Mouse (Mus musculus): ENCODE measurements around the gene Spcs3. TPM values are rescaled to one million over a fixed set of nuclear protein-coding genes. Genes with fewer than 3 reads are reported as not detected.
A peak's percentile ranks its signal among the peaks of the same experiment; 100 is the strongest.

Gene Spcs3
- 93.2 and 98.2 TPM in 2 replicates for polyA plus RNA-seq (2015; fragmentation: Nextera tagmentation; extraction: Ambion mirVana)

- Histone ChIP-seq H3K27me3 (no peaks in the 10 kb centered on the region), H3K4me1 (peaks cover 13% of the 10 kb centered on the region), H3K9me3 (no peaks in the 10 kb centered on the region), H3K9ac (peak within 1 kb of the TSS; percentile 92), H3K27ac (peak within 1 kb of the TSS; percentile 81), H3K4me3 (peak within 1 kb of the TSS; percentile 94), H3K36me3 (peaks cover 7% of the 10 kb centered on the region), H3K4me2 (replicated peaks) (peak within 1 kb of the TSS; percentile 72)
- peak; percentile 94 for ATAC-seq (ENCODE audit: low FRiP score, low read depth)
- WGBS: under 1% methylated on average over 78 of the region's 89 CpGs
These were observed at the start of gene Spcs3, which contains the start of gene Asb5 for GRCm38 (mm10) chr8:54529382-54530296. Gene Spcs3 (minus strand): TSS chr8:54529998. Gene Asb5 (plus strand): TSS chr8:54529580.

GRCm38 (mm10) chr8:54570618-54571609 is 41.1 kb upstream of the Spcs3 start:
- no peaks in the 10 kb centered on the region for H3K9me3 ChIP-seq
- no peak overlapping the region; the same call in 1 of the 2 replicates for H3K27ac ChIP-seq
- ATAC-seq (ENCODE audit: low FRiP score, low read depth): no peak
- H3K4me1 ChIP-seq: peaks cover 8% of the 10 kb centered on the region; the same call in 1 of the 2 replicates
- H3K36me3 ChIP-seq: no peaks in the 10 kb centered on the region
- no peak overlapping the region for H3K4me2 ChIP-seq (replicated peaks)
- H3K9ac ChIP-seq: no peak overlapping the region
- no peaks in the 10 kb centered on the region for H3K27me3 ChIP-seq
- no peak overlapping the region for H3K4me3 ChIP-seq
- 50% methylated on average over 15 of the region's 15 CpGs for WGBS

GRCm38 (mm10) chr8:54567168-54567567 is 37.4 kb upstream of the Spcs3 start:
- Histone ChIP-seq H3K27ac (no peak overlapping the region), H3K4me2 (replicated peaks) (no peak overlapping the region), H3K4me1 (peaks cover 8% of the 10 kb centered on the region; the same call in 1 of the 2 replicates), H3K9me3 (no peaks in the 10 kb centered on the region), H3K27me3 (no peaks in the 10 kb centered on the region), H3K4me3 (no peak overlapping the region), H3K9ac (no peak overlapping the region), H3K36me3 (no peaks in the 10 kb centered on the region)
- ATAC-seq (ENCODE audit: low FRiP score, low read depth): no peak
- WGBS: 78% methylated on average over 2 of the region's 2 CpGs

GRCm38 (mm10) chr8:54565603-54566260 is 35.9 kb upstream of the Spcs3 start:
- Histone ChIP-seq H3K4me2 (replicated peaks) (no peak overlapping the region), H3K36me3 (no peaks in the 10 kb centered on the region), H3K4me3 (no peak overlapping the region), H3K27me3 (no peaks in the 10 kb centered on the region), H3K4me1 (peaks cover 2% of the 10 kb centered on the region; the same call in 1 of the 2 replicates), H3K9ac (no peak overlapping the region), H3K27ac (no peak overlapping the region), H3K9me3 (no peaks in the 10 kb centered on the region)
- ATAC-seq (ENCODE audit: low FRiP score, low read depth): no peak
- 86% methylated on average over 7 of the region's 7 CpGs for WGBS

GRCm38 (mm10) chr8:54565181-54565580 is 35.4 kb upstream of the Spcs3 start:
- 82% methylated on average over 1 of the region's 1 CpGs for WGBS

GRCm38 (mm10) chr8:54562137-54562536 is 32.3 kb upstream of the Spcs3 start:
- Histone ChIP-seq H3K27me3 (no peaks in the 10 kb centered on the region), H3K9ac (no peak overlapping the region), H3K4me2 (replicated peaks) (no peak overlapping the region), H3K27ac (no peak overlapping the region), H3K4me1 (no peaks in the 10 kb centered on the region), H3K4me3 (no peak overlapping the region), H3K9me3 (no peaks in the 10 kb centered on the region), H3K36me3 (no peaks in the 10 kb centered on the region)
- WGBS: 81% methylated on average over 4 of the region's 4 CpGs
- ATAC-seq (ENCODE audit: low FRiP score, low read depth): no peak

More at GRCm38 (mm10) chr8:54565181-54565580, 35.4 kb upstream of the Spcs3 start:
- H3K4me1 ChIP-seq: no peaks in the 10 kb centered on the region
- no peak for ATAC-seq (ENCODE audit: low FRiP score, low read depth)
- no peak overlapping the region for H3K4me3 ChIP-seq
- no peak overlapping the region for H3K27ac ChIP-seq
- no peaks in the 10 kb centered on the region for H3K27me3 ChIP-seq
- H3K9me3 ChIP-seq: no peaks in the 10 kb centered on the region
- no peaks in the 10 kb centered on the region for H3K36me3 ChIP-seq
- H3K4me2 ChIP-seq (replicated peaks): no peak overlapping the region
- H3K9ac ChIP-seq: no peak overlapping the region

GRCm38 (mm10) chr8:54554921-54555320 is 25.1 kb upstream of the Spcs3 start:
- WGBS: 81% methylated on average over 2 of the region's 2 CpGs

GRCm38 (mm10) chr8:54550026-54550574 is 20.3 kb upstream of the Spcs3 start:
- H3K27ac ChIP-seq: no peak overlapping the region
- no peaks in the 10 kb centered on the region for H3K4me1 ChIP-seq
- no peak overlapping the region for H3K4me2 ChIP-seq (replicated peaks)
- H3K9ac ChIP-seq: no peak overlapping the region
- no peak for ATAC-seq (ENCODE audit: low FRiP score, low read depth)
- no peak overlapping the region for H3K4me3 ChIP-seq
- no peaks in the 10 kb centered on the region for H3K9me3 ChIP-seq
- no peaks in the 10 kb centered on the region for H3K36me3 ChIP-seq
- H3K27me3 ChIP-seq: no peaks in the 10 kb centered on the region
- WGBS: 88% methylated on average over 12 of the region's 12 CpGs

More at GRCm38 (mm10) chr8:54554921-54555320, 25.1 kb upstream of the Spcs3 start:
- no peaks in the 10 kb centered on the region for H3K4me1 ChIP-seq
- H3K4me3 ChIP-seq: no peak overlapping the region
- no peak overlapping the region for H3K4me2 ChIP-seq (replicated peaks)
- H3K9me3 ChIP-seq: no peaks in the 10 kb centered on the region
- H3K9ac ChIP-seq: no peak overlapping the region
- no peaks in the 10 kb centered on the region for H3K36me3 ChIP-seq
- no peaks in the 10 kb centered on the region for H3K27me3 ChIP-seq
- no peak overlapping the region for H3K27ac ChIP-seq
- no peak for ATAC-seq (ENCODE audit: low FRiP score, low read depth)

GRCm38 (mm10) chr8:54548383-54548782 is 18.6 kb upstream of the Spcs3 start:
- H3K4me2 ChIP-seq (replicated peaks): no peak overlapping the region
- no peak for ATAC-seq (ENCODE audit: low FRiP score, low read depth)
- H3K4me3 ChIP-seq: no peak overlapping the region
- no peaks in the 10 kb centered on the region for H3K4me1 ChIP-seq
- H3K27me3 ChIP-seq: no peaks in the 10 kb centered on the region
- no peak overlapping the region for H3K27ac ChIP-seq
- no peaks in the 10 kb centered on the region for H3K9me3 ChIP-seq
- H3K9ac ChIP-seq: no peak overlapping the region
- WGBS: 77% methylated on average over 6 of the region's 6 CpGs
- no peaks in the 10 kb centered on the region for H3K36me3 ChIP-seq

GRCm38 (mm10) chr8:54541331-54541730 is 11.5 kb upstream of the Spcs3 start:
- WGBS: 71% methylated on average over 1 of the region's 1 CpGs
- H3K4me3 ChIP-seq: no peak overlapping the region
- peaks cover 5% of the 10 kb centered on the region; the same call in 1 of the 2 replicates for H3K36me3 ChIP-seq
- no peak overlapping the region for H3K4me2 ChIP-seq (replicated peaks)
- ATAC-seq (ENCODE audit: low FRiP score, low read depth): no peak
- no peak overlapping the region for H3K27ac ChIP-seq
- H3K27me3 ChIP-seq: no peaks in the 10 kb centered on the region
- H3K9me3 ChIP-seq: no peaks in the 10 kb centered on the region
- H3K4me1 ChIP-seq: no peaks in the 10 kb centered on the region
- H3K9ac ChIP-seq: no peak overlapping the region

GRCm38 (mm10) chr8:54537285-54537684 is 7.5 kb upstream of the Spcs3 start:
- H3K27ac ChIP-seq: no peak overlapping the region
- no peak overlapping the region for H3K9ac ChIP-seq
- H3K36me3 ChIP-seq: peaks cover 5% of the 10 kb centered on the region; the same call in 1 of the 2 replicates
- H3K4me3 ChIP-seq: no peak overlapping the region
- H3K4me2 ChIP-seq (replicated peaks): no peak overlapping the region
- no peaks in the 10 kb centered on the region for H3K27me3 ChIP-seq
- H3K4me1 ChIP-seq: no peaks in the 10 kb centered on the region
- no peak for ATAC-seq (ENCODE audit: low FRiP score, low read depth)
- 91% methylated on average over 3 of the region's 3 CpGs for WGBS
- no peaks in the 10 kb centered on the region for H3K9me3 ChIP-seq

Data from limb, embryonic 13.5 days (tissue).